ENCODE assay signal across 9 mouse cellular contexts in the genomic region with DNA sequence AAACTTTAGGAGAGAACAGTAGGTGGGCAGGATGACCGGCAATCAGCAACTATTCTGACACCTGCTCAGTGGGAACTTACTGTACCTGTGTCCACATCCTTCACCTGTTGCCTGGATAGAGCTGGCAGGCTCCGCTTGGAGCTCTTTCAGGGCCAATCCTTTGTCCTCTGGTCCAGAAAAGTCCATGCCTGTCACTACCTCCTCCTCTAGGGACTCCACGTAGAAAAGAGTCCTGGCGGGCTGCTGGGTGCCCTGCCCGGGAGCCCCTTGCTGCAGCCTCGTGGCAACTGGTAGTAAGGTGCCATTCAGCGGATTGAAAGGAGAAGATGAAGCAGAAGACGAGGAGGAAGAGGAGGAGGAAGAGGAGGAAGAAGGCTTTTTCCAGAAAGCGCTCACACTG. TPM values are rescaled to one million over a fixed set of nuclear protein-coding genes. Genes with fewer than 3 reads are reported as not detected.
DNase-seq lines count a peak whose midpoint lies in the region; ATAC-seq lines count a peak whose summit lies in the region.
"Had no signal": no experiment of that assay in that cellular context is flagged by ENCODE, and none has a peak within 500 bp of the region (broad histone marks: within the 10 kb centered on the region; RNA-seq: fewer than 3 reads in every experiment).

No protein-coding gene starts in this region.

- no peaks in the 10 kb centered on the region for H3K9me3 ChIP-seq in kidney, embryonic 15.5 days (replicated peaks)
- H3K9me3 ChIP-seq in hindbrain, embryonic 10.5 days: no peaks in the 10 kb centered on the region
- no peaks in the 10 kb centered on the region for H3K9me3 ChIP-seq in midbrain, embryonic 15.5 days

- H3K36me3 ChIP-seq in kidney, embryonic 15.5 days: no peaks in the 10 kb centered on the region
- no peaks in the 10 kb centered on the region for H3K36me3 ChIP-seq in hindbrain, embryonic 10.5 days
- no peaks in the 10 kb centered on the region for H3K36me3 ChIP-seq in midbrain, embryonic 15.5 days (replicated peaks)

- H3K9ac ChIP-seq in kidney, embryonic 15.5 days: no peak overlapping the region
- H3K9ac ChIP-seq in midbrain, embryonic 15.5 days: peak overlapping the region; percentile 73

- peak overlapping the region; percentile 43 for H3K4me3 ChIP-seq in kidney, embryonic 15.5 days (replicated peaks)
- peak overlapping the region; percentile 67 for H3K4me3 ChIP-seq in hindbrain, embryonic 10.5 days
- H3K4me3 ChIP-seq in midbrain, embryonic 15.5 days: peak overlapping the region; percentile 67

- peaks cover 14% of the 10 kb centered on the region for H3K4me1 ChIP-seq in kidney, embryonic 15.5 days
- H3K4me1 ChIP-seq in hindbrain, embryonic 10.5 days (replicated peaks): peaks cover 17% of the 10 kb centered on the region
- H3K4me1 ChIP-seq in midbrain, embryonic 15.5 days: peaks cover 12% of the 10 kb centered on the region

- 8% methylated on average over 9 of the region's 9 CpGs for WGBS in kidney, embryonic 15.5 days
- 8% methylated on average over 9 of the region's 9 CpGs for WGBS in hindbrain, embryonic 10.5 days
- 3% methylated on average over 9 of the region's 9 CpGs for WGBS in midbrain, embryonic 15.5 days

- peak overlapping the region; percentile 87 for H3K4me2 ChIP-seq in kidney, embryonic 15.5 days
- H3K4me2 ChIP-seq in midbrain, embryonic 15.5 days: peak overlapping the region; percentile 87

- H3K27me3 ChIP-seq in kidney, embryonic 15.5 days: peaks cover 28% of the 10 kb centered on the region
- H3K27me3 ChIP-seq in hindbrain, embryonic 10.5 days (ENCODE audit: insufficient read depth, poor library complexity, severe bottlenecking): peaks cover 24% of the 10 kb centered on the region
- no peaks in the 10 kb centered on the region for H3K27me3 ChIP-seq in midbrain, embryonic 15.5 days (replicated peaks)
- H3K27me3 ChIP-seq: Patski had no signal

- no peak overlapping the region for H3K27ac ChIP-seq in kidney, embryonic 15.5 days
- peak overlapping the region; percentile 83 for H3K27ac ChIP-seq in hindbrain, embryonic 10.5 days
- peak overlapping the region; percentile 86 for H3K27ac ChIP-seq in midbrain, embryonic 15.5 days

- DNase-seq in kidney, adult 18-20 months: no peak
- DNase-seq in embryo, embryonic 10.5 days (ENCODE audit: low spot score): peak; percentile 13
- DNase-seq in hindbrain, embryonic 10.5 days (ENCODE audit: low spot score): no peak
- DNase-seq in thymus, adult 18-20 months: no peak
- DNase-seq in lung, adult 18-20 months: no peak

- ATAC-seq in kidney, embryonic 15.5 days (replicated peaks; ENCODE audit: low FRiP score): peak; percentile 37
- ATAC-seq in midbrain, embryonic 15.5 days (replicated peaks): peak; percentile 25
- ATAC-seq in megakaryocyte progenitor cell, adult 5-6 weeks (replicated peaks; ENCODE audit: poor library complexity): no peak

RNA-seq across cellular contexts. Expression of a gene that starts 1.2 kb away (rescaled TPM):
- polyA plus RNA-seq in kidney, embryonic 15.5 days (2015; fragmentation: Nextera tagmentation; extraction: Ambion mirVana): not detected in 2 replicates
- 0.36 and 0.54 TPM in 2 replicates for polyA plus RNA-seq in hindbrain, embryonic 10.5 days (2016; fragmentation: Nextera tagmentation; extraction: Ambion mirVana)
- polyA plus RNA-seq in midbrain, embryonic 15.5 days (2015; fragmentation: Nextera tagmentation; extraction: Ambion mirVana): 13.9 and 15.7 TPM in 2 replicates
- total RNA-seq in megakaryocyte progenitor cell, adult 5-6 weeks (2015): not detected in 2 replicates
- total RNA-seq in megakaryocyte progenitor cell, adult 5-6 weeks (2017): not detected in 2 replicates
- polyA plus RNA-seq: Patski had no signal
